Mouse (Mus musculus) erythroblast, embryonic 14.5 days (primary cell): Measurements from ENCODE around the gene Acot11.

Source experiments
- GATA1 ChIP-seq: IDR thresholded peaks from 2 replicates; pipeline ENCODE4 v1.6.1; 2012; ENCODE audit warnings: low read length, inconsistent platforms, mixed read lengths
- TAL1 ChIP-seq: IDR thresholded peaks from 3 replicates; pipeline ENCODE4 v1.6.1; 2012; ENCODE audit warnings: low read length, inconsistent platforms, mixed read lengths

- TF ChIP-seq TAL1 (no peak), GATA1 (no peak)
Observed at GRCm38 (mm10) chr4:106799772-106800336, 4.9 kb downstream of the Acot11 start.
